Mouse (Mus musculus): Measurements from ENCODE around the gene Srf.

Srf gene

DNA sequence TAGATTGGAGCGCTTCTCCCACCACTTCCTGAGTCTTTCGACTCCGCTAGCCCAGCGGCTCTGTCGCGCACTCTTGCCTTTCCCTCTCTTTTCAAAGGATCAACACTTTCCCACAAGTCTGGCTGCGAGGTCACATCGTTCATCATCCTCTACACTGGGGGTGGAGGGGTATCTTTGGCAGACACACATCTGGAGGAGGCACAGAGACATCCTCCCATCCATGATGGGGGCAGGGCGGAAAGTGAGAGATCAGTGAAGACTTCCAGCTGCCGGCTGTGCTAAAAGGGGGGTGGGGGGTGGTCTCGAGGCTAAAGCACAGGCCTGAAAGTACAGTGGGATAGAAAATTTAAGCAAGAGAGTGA lies 590 bp upstream of the Srf start:
- DNase-seq (ENCODE audit: low spot score in 2 of 2), result peak in 1 of 2 experiments; percentile 35

DNA sequence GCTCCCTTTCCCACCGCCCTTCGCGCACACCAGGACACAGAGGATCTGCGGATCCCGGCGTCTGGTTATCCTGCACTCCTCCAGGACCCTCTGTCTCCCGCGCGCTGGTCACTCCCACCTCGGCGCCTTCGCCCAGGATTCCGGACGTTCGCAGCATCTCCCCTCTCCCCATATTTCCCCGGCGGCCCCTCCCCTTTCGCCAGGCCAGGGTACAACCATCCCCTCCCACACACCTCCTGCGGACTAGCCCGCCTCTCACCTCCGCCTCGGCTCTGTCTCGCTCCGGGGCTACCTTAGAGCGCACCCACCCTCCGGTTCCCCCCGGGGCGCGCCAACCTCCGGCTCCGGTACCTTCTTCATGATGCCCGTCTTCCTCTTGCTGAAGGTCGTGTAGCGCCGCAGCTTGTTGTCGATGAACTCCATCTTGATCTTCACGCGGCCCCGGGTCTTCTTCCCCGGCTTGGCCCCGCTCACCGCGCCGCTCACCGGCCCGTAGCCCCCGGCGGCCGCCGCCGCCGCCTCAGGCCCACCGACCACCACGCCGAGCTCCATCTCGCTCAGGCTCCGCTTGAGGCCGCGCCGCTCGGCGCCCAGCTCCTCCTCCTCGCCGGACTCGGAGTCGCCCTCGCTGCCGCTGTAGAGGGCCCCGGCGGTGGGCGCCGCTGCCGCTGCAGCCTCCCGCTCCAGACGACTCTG lies 850 bp downstream of the Srf start:
- DNase-seq (ENCODE audit: low spot score in 2 of 2), result peak in 1 of 2 experiments; percentile 37

DNA sequence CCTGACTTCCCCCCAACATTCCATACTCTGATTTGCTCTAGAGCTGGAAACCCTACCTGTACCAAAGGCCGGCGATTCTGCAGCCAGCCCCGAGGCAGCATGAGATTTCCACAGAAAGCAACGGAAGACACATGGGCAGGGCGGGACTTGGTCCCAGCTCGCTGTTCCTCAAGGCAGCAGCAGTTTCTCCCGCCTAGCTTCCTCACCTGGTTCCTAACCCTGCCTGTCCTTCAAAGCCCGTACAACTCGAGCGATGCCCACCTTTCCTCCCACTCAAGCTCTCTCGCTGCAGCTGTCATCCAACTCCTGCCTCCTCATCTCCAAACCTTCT lies 1.4 kb downstream of the Srf start:
- no peak for DNase-seq (ENCODE audit: low spot score in 2 of 2)

DNA sequence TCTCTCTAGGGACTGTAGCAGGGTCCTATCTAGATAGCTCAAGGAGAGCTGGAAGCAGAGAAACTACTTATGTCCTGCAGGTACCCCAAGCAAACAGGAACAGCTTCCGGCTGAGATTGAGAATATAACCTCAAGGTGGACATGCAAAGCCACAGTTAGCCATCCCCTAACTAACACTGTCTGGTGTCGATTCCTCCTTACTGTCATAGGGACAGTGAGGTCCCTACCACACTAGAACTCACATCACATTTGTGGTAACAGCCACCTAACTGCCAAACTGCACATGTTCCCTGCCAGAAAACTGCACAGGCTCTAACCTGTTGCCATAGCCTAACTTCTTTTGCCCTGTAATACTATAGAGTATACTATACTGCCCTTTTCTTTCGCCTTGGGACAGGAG lies 2.0 kb downstream of the Srf start:
- DNase-seq (ENCODE audit: low spot score in 2 of 2), result no peak

DNA sequence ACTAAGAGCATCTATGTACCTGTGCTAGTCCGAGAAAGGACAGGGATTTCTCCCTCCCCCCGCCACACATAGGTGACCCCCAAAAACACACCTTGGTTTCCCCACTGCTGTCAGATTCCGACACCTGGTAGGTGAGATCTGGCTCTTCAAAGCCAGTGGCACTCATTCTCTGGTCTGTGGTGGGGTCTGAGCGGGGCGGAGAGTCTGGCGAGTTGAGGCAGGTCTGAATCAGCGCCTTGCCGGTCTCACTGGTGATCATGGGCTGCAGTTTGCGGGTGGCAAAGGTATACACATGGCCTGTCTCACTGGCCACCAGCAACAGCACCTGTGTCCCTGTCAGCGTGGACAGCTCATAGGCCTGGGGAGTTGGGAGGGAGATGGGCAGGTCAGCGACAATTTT lies 2.5 kb downstream of the Srf start:
- no peak for DNase-seq (ENCODE audit: low spot score in 2 of 2)

DNA sequence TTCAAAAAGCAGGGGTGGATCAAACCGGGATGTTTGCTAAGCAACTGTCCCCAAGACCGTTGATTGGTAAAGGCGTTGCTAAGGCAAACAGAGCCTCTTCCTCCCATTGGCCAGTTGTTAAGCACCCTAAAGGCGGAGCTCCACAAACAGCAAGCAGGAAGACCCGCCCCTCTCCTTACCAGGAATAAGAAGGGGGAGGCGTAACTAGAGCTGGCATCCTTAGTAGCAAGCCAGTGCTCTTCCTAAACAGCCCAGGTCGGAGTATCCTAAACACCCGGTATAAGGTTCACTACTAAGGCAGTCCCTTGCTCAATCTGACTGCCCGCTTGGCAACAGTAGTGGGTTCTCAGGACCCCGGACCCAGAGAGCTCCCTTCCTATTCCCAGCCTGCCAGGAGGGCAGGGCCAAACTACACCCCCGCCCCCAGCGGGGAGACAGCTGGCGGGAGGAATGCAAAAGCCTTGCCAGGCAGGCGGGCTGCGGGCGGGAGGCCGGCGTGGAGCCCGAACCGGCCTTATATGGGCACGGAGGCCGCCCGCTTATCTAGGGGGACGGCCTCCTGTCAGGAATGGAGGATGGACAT lies 3.0 kb downstream of the Srf start:
- DNase-seq (ENCODE audit: low spot score in 2 of 2), result peak; percentile 89 to 92

DNA sequence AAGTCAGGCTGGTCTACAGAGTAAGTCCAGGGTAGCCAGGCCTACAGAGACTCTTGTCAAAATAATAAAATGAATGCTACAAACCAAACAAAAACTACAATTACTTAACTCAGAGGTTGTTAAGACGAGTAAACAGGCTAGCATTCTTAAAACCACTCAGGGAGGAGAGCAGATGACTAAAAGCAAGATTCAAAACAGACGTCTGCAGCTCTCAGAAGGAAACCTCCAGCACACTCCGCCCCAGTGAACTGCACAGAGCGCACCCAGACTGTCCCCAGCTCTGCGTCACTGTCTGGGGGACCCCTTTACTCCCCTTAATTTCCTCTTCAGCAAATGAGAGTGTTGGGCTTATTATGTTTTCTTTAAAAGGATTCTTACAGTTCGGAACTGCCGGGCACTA lies 3.8 kb downstream of the Srf start:
- no peak for DNase-seq (ENCODE audit: low spot score in 2 of 2)

DNA sequence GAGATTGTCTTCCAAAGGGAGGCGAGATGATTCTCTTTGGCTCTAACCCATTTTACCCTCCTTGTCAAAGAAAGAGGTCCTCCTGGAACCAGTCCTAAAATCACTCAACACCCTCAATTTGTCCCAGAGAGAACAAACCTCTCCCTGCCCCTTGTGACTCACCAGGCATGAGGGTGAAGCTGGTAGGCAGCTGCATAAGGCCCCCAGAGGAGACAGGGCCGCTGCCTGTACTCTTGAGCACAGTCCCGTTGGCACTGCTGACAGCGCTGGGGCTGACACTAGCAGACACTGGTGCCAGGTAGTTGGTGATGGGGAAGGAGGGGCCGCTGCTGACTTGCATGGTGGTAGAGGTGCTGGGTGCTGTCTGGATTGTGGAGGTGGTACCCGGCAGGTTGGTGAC lies 4.6 kb downstream of the Srf start:
- no peak for DNase-seq (ENCODE audit: low spot score in 2 of 2)

DNA sequence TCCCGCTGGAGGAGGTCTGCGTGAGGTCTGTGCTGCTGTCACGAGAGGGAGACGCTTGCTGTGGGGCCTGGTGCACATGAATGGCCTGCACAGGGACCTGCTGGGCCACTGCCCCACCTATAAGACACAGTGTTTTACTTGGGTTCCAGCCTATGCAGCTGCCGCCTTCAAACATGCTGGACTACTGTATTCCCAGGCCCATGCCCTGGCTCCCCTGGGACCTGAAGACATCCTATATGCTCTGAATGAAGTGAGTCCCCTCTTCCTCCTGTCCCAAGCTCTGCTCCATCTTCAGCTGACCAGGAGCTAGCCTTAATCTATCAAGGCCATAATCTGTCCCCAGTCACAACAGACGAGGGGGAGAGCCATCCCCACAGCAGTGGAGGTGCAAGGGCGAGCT lies 5.1 kb downstream of the Srf start:
- no peak for DNase-seq (ENCODE audit: low spot score in 2 of 2)

DNA sequence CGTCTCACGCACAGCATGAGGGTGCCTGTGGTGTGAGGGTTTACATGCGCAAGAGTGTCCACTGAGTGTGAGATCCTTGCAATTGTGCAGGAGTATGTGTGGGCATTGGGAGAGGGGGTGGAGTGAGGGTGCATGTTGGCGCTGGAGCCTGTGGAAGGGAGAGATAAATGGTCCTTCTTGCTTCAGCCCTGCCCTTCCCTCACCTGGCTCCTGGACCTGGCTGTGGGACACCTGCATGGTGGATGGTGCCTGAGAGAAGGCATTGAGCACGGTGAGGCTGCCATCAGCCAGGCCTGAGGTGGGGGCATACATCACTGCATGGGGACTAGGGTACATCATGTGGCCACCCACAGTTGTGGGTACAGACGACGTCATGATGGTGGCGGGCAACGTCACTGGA lies 6.3 kb downstream of the Srf start:
- no peak for DNase-seq (ENCODE audit: low spot score in 2 of 2)

DNA sequence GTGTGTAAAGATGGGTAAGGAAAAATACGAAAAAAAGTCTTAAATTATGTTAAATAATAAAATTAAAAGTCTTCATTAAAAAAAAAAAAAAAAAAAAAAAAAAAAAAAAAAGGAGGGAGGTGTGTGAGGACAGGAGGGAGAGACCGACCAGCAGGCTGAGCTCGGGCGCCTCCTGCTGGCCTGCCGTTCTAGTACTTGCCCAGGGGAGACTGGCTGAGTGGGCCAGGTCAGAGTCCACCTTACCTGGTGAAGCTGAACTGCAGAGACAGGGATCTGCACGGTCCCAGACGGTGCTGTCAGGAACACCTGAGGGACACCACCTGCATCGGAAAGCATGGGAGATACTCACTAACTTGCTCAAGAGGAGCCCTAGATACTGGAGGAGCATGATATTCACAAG lies 6.8 kb downstream of the Srf start:
- no peak for DNase-seq (ENCODE audit: low spot score in 2 of 2)

DNA sequence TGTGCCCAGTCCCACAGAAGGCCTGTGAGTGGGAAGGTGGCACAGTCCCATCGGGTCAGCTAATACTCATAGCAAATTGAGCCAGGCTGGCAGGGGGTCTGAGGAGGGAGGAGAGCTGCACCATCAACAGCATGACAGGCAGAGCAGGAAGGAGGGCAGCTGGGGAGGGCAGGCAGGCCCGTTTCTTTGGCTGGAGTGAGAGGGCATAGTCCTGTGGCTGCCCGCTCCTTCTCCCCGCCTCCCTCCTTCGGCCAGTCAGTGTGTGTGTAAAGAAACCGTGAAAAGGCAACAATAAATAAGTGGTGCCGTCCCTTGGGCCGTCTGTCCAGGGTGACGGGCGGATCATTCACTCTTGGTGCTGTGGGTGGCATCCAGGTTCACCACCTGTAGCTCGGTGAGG lies 7.2 kb downstream of the Srf start:
- no peak for DNase-seq (ENCODE audit: low spot score in 2 of 2)

DNA sequence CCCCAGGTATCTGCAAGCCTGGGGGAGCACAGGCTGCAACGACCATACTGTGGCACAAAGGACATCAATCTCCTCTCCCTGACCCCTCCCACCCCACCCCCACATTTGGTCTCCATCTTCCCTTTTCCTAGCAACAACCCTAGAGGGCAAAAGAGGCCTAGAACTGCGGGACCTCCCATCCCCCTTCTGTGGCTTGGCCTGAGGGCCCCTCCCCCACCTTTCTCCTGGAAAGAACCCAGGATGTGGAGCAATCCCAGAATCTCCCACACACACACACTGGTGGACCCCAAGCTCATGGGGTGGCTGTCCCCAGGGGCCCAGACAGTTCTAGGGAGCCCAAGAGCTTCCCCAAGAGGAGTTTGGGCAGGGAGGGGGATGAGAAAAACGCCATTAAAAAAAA lies 8.1 kb downstream of the Srf start:
- DNase-seq (ENCODE audit: low spot score in 2 of 2), result no peak

DNA sequence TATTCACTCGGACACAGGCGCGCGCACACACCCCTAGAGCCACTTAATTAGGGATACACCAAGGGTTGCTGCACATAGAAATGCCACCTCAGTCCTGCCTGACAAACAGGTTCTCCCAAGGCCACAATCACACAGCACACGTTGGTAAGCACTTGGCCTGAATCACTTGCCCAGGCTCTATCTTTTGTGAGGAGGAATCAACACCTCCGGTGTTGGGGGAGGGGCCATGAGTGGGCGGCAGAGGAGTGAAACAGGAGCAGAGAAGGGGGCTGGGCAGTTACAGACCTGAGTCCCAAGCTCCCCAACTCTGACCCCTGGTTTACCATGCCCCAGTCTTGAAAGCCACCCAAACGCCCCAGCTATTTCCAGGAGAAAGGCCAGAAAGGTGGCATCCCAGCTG lies 9.0 kb downstream of the Srf start:
- DNase-seq (ENCODE audit: low spot score in 2 of 2), result no peak

DNA sequence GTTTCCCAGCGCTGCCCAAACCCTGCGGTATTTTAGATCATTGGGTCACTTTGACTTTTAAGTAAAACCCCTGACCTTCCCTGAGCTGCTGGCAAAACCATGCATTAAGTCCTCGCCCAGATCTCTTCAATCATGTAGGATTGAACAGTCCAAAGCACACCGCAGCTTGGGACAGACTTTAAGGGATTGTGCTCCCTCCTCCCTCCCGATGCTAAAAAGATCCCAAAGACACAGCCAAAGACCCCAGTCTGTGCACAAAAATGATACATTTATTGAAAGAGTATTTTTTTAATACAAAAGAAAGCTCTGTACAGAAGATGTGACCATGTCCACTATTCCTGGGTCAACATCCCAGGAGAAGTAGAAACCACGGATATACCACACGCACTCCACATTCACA lies 9.4 kb downstream of the Srf start:
- no peak for DNase-seq (ENCODE audit: low spot score in 2 of 2)

DNA sequence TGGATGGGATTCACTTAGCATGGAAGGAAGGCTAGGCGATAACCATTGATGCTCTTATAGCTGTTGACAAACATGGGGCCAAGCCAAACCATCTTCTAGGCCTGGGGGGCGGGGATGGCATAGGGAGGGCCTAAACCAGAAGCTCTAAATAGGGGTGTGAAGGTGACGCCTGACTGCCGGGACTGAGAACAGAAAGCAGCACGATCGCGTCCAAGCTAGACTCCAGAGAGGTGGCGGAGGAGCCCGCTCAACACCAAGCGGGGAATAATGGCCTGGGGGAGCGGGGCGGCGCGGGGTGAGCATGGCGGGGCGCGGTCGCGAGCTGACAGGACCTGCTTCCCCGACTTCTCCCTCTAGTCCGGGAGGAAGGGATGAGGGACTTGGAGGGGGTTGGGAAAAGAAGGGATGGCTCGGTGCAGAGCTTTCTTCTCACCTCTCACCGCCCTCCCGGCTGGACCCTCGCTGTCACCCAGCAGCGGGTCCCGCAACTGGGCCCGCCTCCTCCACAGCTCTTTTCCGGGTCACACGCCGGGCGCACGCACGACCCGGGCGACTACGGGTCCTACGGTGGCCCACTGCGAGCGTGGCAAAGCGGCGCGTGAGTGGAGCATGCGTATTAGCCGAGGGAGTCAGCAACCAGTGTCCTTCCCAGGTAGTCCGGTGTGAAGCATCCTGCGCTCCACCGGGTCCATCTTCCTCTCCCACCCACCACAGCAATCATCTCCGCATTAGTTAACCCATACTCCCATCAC lies 10.0 kb downstream of the Srf start, which contains the start of gene Cul9:
Gene Cul9 (minus strand): TSS at position 576 of the 752 bp plus-strand sequence.
- peak; percentile 69 to 76 for DNase-seq (ENCODE audit: low spot score in 2 of 2)

DNA sequence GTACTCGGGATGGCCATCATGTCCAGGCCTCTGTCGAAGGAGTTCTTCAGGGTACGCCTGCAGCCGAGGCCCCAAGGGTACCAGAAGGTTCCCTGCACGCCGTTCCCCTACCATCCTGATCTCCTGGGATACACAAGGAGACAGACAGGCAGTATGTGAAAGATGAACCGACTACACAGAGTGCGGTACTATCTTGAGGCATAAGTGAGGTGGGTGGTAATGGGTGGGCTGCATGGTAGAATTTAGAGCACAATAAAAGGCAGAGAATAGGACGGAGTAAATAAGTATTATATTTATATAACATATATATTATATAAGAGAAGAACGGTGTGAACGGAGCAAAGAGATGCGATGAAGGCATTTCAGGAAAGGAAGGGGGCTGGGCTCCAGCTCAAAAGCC lies 12.3 kb downstream of the Srf start:
- DNase-seq (ENCODE audit: low spot score in 2 of 2), result no peak

DNA sequence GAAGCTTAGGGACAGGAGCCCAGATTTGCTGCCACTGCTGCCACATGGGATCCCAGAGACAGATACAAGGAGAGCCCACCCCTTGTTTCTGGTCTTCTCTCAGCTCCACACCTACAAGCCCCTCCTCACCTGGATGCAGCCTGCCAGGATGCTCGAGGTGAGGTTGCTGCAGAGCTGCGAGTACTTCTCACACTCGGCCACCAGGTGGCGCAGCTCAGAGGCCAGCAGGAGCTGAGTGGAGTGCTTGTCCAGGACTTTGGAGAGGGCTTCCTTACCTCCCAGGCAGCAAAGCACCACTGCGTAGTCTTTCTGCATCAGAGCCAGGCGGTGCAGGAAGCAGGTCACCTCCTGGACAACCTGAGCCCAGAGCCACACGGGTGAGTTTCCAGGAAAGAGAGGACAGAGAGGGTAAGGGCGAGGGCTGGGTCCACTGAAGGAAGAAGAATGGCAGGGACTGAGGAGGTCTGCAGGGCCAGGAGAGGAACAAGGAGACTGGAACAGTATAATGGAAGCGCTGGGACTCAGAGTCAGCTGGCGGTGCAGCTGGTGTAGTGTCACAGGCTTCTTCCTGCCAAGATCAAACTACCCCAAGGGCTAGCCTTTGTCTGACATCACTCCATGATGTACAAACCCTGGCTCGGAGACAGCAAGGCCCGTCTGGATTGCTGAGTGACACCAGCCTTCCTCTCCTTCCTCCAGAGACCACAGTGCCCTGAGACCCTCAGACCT lies 30.2 kb downstream of the Srf start:
- peak; percentile 58 to 84 for DNase-seq (ENCODE audit: low spot score in 2 of 2)

DNA sequence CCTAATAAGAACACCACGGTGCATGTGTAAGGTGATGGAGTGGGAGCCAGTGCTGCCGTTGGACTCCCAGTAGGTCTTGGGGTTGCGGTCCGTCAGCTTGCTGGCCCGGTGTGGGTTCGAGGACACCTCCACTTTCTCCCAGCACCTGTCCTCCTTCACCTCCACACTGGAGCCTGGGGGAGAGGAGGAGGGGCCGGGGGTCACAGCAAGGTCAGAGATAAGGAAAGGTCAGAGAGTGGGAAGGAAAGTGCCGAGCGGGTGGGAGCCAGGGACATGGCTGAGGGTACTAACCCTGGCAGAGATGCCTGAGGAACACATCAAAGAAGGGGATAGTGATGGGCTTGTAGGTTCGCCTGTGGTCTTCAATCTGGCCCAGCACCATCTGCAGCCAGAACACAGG lies 30.9 kb downstream of the Srf start:
- peak in 1 of 2 experiments; percentile 57 for DNase-seq (ENCODE audit: low spot score in 2 of 2)

DNA sequence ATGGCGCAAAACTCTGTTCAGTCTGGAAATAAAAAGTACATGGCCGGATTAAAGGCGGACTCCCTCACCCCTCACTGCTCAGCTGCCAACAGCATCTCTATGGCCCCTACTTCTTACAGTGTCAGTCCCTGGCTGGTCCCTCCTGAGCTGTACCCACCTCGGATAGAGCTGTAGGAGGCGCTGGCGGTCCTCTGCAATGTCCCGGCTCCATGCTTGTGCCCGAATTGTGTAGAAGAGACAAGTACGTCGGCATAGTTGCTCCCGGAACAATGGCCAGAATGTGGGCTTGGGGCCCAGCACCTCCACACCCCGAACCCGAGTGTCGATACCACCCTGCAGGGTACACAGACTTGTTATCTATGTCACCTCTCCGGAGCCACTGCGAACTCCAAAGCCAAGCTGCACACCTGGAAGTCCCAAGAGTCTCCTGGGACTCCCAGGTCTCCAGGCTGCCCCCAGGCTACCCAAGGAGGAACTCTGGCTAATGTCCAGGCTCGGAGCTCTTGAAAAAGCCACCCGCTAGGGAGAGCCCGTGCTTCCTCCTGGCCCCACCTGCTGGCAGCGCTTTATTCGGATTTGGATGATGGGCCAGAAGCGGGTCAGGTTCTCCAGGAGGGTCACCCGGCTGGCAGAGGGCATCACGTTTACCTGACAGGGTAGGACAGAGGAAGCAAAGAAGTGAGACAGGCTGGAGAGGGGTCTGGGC lies 33.9 kb downstream of the Srf start:
- peak in 1 of 2 experiments; percentile 59 for DNase-seq (ENCODE audit: low spot score in 2 of 2)

DNA sequence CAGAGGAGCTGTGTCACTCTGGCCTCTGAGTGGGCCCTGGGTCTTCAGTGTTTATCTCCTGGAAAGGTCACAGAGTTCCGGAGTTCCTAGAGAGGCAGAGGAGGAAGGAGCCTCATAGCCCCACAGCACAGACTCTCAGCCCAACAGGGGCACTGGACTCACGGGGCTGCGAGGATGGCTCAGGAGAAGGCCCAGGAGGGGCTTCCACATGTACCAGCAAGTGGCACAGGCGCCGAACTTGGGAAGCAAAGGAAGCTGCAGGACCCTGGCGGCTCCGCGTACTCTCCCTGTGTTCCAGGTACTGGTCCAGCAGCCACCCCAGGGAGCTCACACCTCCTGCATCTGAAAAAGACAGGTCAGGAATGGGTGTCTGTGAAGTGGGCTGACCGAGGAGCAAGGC lies 34.8 kb downstream of the Srf start:
- no peak for DNase-seq (ENCODE audit: low spot score in 2 of 2)

DNA sequence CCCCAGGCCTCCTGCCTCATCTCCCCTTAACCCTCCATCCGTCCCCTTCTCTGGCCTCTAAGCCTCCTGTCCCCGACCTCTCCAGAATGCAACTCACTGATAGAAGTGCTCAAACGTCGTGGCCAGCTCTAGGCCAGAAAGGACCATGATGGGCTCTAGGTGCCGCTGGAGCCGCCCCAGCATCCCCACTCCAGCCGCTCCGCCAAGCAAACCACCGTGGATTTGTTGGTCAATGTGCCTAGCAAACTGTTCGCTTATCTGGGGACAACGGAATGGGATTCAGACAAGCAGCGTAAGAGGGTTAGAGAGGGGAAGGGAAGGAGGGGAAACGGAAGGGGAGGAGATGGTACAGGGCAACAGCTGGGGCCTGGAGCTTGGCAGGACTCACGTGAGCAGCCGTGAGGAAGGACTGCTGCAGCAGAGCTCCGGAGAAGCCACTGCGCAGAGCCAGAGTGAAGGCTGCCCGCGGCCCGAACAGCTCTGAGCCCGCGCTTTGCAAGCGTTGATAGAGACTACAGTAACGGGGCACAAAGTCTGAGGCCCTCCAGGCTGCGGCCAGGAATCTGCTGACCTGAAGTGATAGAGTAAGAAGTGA lies 35.5 kb downstream of the Srf start:
- DNase-seq (ENCODE audit: low spot score in 2 of 2), result no peak

Measured in urinary bladder, postnatal 4 days (tissue).